Mouse (Mus musculus) small intestine, adult 2 months (tissue): ENCODE data around the gene Map2.

ENCODE experiments used
- CTCF ChIP-seq: fragments of 200-500 bp; IDR thresholded peaks from 2 replicates; pipeline ENCODE4 v1.5.1; 2012; ENCODE audit warnings: low read depth, mild to moderate bottlenecking, control low read depth, inconsistent platforms, low read length, moderate library complexity, mixed read lengths; ENCODE audit not compliant: insufficient replicate concordance, insufficient read length; ENCODE audit errors: extremely low read depth
- POLR2A ChIP-seq: fragments of 200-500 bp; IDR thresholded peaks from 2 replicates; pipeline ENCODE4 v1.6.1; 2012; ENCODE audit warnings: low read depth, mild to moderate bottlenecking, control low read depth, inconsistent platforms, low read length, moderate library complexity

DNA sequence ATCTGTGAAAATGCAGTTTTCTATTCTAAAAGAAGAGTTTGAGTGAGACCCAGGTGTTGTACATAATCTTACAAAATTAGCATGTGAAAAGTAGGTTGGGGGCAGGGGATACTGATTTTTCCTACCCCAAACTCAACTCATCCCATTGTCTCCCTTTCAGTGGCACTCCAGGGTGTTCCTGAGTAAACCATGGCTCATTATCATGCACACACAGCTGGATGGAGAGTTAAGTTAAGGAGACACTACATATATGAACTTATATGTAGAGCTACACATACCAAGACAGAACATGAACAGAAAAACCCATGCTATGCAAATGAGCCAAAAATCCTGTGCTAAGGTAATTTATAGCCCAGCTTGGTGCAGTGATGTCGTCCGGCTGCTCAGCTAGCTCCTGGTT is 267.8 kb downstream of the Map2 start:
- TF ChIP-seq CTCF (no peak), POLR2A (no peak)
